Mouse (Mus musculus) kidney, embryonic 15.5 days (tissue): Measurements from ENCODE around the gene Gadd45gip1. TPM values are rescaled to one million over a fixed set of nuclear protein-coding genes. Genes with fewer than 3 reads are reported as not detected.
A peak's percentile ranks its signal among the peaks of the same experiment; 100 is the strongest.

ENCODE experiments used
- ATAC-seq: fragments of 200-750 bp; cut with Nextera tagmentation; replicated peaks from 2 replicates; pipeline ENCODE4 v1.8.0; 2017; ENCODE audit warnings: moderate TSS enrichment; ENCODE audit not compliant: low FRiP score
- H3K27ac ChIP-seq: fragments of 300-500 bp; sonication (generic); 2 replicates; pipeline ENCODE4 v1.5.1; 2015; ENCODE audit warnings: mild to moderate bottlenecking, inconsistent platforms
- H3K27me3 ChIP-seq: fragments of 300-500 bp; sonication (generic); 2 replicates; pipeline ENCODE4 v1.6.1; 2015; ENCODE audit warnings: inconsistent platforms
- H3K36me3 ChIP-seq: fragments of 300-500 bp; sonication (generic); 2 replicates; pipeline ENCODE4 v1.6.1; 2015; ENCODE audit warnings: inconsistent platforms
- H3K4me1 ChIP-seq: fragments of 300-500 bp; sonication (generic); 2 replicates; pipeline ENCODE4 v1.6.1; 2015; ENCODE audit warnings: inconsistent platforms
- H3K4me2 ChIP-seq: fragments of 300-500 bp; sonication (generic); 2 replicates; pipeline ENCODE4 v1.6.1; 2015; ENCODE audit warnings: moderate library complexity, mild to moderate bottlenecking, inconsistent platforms
- H3K4me3 ChIP-seq: fragments of 300-500 bp; sonication (generic); replicated peaks from 2 replicates; pipeline ENCODE4 v1.5.1; 2015; ENCODE audit warnings: mild to moderate bottlenecking, inconsistent platforms
- H3K9ac ChIP-seq: fragments of 300-500 bp; sonication (generic); 2 replicates; pipeline ENCODE4 v1.6.1; 2015; ENCODE audit warnings: mild to moderate bottlenecking, inconsistent platforms
- H3K9me3 ChIP-seq: fragments of 300-500 bp; sonication (generic); replicated peaks from 2 replicates; pipeline ENCODE4 v1.6.1; 2016; ENCODE audit warnings: inconsistent platforms
- WGBS: fragments of 180-500 bp; shearing (Covaris S2); methylation state at CpG from one replicate; pipeline ENCODE4 v1.1.7; 2015; ENCODE audit warnings: mixed read lengths; 5-methylcytosine and 5-hydroxymethylcytosine counted together
- polyA plus RNA-seq: library from polyadenylated mRNA; unstranded; fragments of >200 nt; fragmentation: Nextera tagmentation; extraction: Ambion mirVana; gene quantifications from 2 replicates; pipeline ENCODE4 v1.2.1, GENCODE M21; 2015

Gene Gadd45gip1
- polyA plus RNA-seq, 1 experiment from 2014 or later: 52.6 TPM

DNA sequence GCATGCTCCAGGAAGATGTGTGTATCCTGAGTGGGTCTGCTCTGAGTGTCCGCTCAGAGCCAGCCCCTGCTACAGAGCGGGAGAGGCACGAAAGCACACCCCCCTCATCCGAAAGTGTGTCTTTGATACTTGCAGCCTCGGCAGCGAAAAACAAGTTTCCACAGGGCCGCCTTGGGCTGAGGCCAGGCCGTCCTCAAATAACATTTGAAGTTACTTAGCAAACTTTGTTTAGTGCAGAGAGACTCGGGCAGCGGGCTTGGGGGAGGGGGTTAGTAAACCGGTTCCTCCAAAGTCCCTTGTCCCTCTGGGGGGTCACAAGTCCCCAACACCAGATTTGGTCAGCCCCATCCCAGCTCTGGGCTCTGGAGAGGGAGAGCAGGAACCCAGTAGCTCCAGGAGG lies 42.4 kb upstream of the Gadd45gip1 start:
- no peak overlapping the region for H3K9ac ChIP-seq
- no peak overlapping the region for H3K27ac ChIP-seq
- no peak overlapping the region for H3K4me3 ChIP-seq
- no peak overlapping the region for H3K4me2 ChIP-seq
- peaks cover 40% of the 10 kb centered on the region for H3K4me1 ChIP-seq
- WGBS: 12% methylated on average over 11 of the region's 11 CpGs
- H3K36me3 ChIP-seq: no peaks in the 10 kb centered on the region
- no peak for ATAC-seq
- peaks cover 99% of the 10 kb centered on the region for H3K27me3 ChIP-seq
- H3K9me3 ChIP-seq: no peaks in the 10 kb centered on the region

DNA sequence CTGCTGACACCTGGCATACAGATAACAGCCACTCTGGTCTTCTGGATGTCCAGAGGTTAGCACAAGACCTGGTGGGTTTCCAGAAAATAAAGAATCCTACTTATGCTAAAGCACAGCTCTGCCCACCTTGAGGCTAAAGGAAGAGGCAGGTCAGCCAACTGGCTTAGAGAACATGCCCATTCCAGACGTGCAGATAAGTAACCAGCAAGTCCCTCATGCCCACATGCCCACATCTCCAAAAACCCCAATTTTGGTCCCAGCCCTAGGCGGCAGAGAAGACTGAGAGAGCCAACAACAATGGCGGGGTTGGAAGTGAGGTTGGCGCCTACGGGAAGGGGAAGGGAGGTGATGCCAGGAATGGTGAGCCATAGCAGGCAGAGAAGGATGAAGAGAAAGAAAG lies 42.0 kb upstream of the Gadd45gip1 start:
- no peak overlapping the region for H3K9ac ChIP-seq
- 52% methylated on average over 5 of the region's 5 CpGs for WGBS
- H3K4me3 ChIP-seq: no peak overlapping the region

DNA sequence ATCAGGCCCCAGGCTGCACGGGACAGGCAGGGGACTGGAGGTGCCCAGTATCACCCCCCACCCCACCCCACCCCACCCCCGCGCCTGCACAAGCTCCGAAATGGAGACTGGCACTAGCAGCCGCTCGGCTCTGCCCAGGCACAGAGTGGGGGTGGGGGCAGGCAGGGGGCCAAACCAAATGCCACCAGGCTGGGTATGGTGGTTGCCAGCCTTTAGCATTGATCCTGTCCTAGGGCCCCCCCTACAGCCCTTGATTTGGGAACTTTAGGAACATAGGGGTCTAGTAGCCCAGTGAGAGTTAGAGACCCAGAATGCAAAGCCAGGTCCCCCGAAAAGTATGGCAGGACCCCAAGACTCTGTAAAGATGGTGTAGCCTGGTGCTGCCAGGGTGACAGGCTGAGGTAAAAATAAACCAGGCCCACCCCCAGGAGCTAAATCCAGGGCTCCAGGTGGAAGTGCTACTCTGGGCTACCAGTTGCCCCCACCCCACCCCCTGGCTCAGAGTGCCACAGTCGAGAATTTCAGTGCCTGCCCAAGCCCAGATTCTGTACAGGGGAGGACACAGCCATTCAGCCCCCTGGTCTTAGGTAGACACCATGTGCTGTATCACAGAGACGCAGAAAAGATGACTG lies 41.4 kb upstream of the Gadd45gip1 start:
- Histone ChIP-seq H3K4me1 (peaks cover 40% of the 10 kb centered on the region), H3K9me3 (no peaks in the 10 kb centered on the region), H3K4me3 (no peak overlapping the region), H3K4me2 (no peak overlapping the region), H3K36me3 (no peaks in the 10 kb centered on the region), H3K9ac (no peak overlapping the region), H3K27me3 (peaks cover 99% of the 10 kb centered on the region), H3K27ac (no peak overlapping the region)
- ATAC-seq: no peak
- 79% methylated on average over 9 of the region's 9 CpGs for WGBS

More for the DNA sequence above, 42.0 kb upstream of the Gadd45gip1 start:
- no peak overlapping the region for H3K27ac ChIP-seq
- no peak for ATAC-seq
- H3K9me3 ChIP-seq: no peaks in the 10 kb centered on the region
- peaks cover 41% of the 10 kb centered on the region for H3K4me1 ChIP-seq
- peaks cover 99% of the 10 kb centered on the region for H3K27me3 ChIP-seq
- H3K36me3 ChIP-seq: no peaks in the 10 kb centered on the region
- no peak overlapping the region for H3K4me2 ChIP-seq

DNA sequence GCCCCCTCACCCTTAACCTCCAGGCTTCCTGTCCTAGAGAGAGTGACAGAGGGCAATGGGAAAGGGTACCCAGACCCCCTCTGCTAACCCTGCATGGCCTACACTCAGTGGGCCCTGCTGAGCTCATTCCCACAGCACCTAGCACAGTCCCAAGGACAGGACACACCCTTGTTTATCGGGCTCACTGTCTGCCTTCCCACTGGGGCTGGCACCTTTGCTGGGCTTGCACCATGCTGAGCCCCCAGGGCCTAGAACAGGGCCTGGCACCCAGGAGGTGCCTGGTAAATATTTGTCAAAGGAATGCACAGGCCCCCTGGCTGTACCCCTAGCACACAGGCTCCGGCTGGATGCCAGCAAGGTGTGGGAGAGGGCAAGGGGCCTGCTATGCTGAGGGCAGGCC lies 40.8 kb upstream of the Gadd45gip1 start:
- no peaks in the 10 kb centered on the region for H3K36me3 ChIP-seq
- H3K27ac ChIP-seq: no peak overlapping the region
- H3K4me2 ChIP-seq: no peak overlapping the region
- WGBS: 53% methylated on average over 2 of the region's 2 CpGs
- H3K27me3 ChIP-seq: peaks cover 99% of the 10 kb centered on the region
- no peak overlapping the region for H3K4me3 ChIP-seq
- no peak for ATAC-seq
- no peak overlapping the region for H3K9ac ChIP-seq
- no peaks in the 10 kb centered on the region for H3K9me3 ChIP-seq
- H3K4me1 ChIP-seq: peaks cover 36% of the 10 kb centered on the region

DNA sequence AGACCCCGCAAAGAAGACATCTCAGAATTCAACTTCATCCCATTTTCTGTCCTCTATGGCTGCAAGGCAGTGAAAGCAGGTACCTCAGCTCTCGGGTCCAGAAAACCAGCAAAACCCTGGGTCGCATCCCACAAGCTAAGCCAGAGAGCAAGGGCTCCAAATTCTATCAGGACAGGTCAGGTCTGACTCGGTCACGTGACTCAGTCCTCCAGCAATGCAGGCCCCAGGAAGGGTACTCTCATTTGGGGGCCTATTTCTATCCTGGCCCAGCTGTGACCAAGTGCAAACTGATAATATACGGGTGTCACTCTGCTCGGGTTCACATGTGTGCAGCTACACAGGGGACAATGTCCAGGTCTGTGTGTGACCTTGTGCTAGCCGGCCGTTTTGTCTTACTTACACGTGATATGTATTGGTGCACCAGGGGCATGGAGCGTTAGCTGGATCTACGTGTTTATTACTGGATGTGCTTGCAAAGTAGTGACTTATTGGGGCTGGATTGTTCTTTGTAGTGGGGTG lies 38.8 kb upstream of the Gadd45gip1 start:
- Histone ChIP-seq H3K4me1 (peaks cover 18% of the 10 kb centered on the region), H3K4me2 (no peak overlapping the region), H3K27ac (no peak overlapping the region), H3K9ac (no peak overlapping the region), H3K36me3 (no peaks in the 10 kb centered on the region), H3K27me3 (peaks cover 99% of the 10 kb centered on the region), H3K9me3 (no peaks in the 10 kb centered on the region), H3K4me3 (no peak overlapping the region)
- ATAC-seq: no peak
- WGBS: 79% methylated on average over 12 of the region's 12 CpGs

DNA sequence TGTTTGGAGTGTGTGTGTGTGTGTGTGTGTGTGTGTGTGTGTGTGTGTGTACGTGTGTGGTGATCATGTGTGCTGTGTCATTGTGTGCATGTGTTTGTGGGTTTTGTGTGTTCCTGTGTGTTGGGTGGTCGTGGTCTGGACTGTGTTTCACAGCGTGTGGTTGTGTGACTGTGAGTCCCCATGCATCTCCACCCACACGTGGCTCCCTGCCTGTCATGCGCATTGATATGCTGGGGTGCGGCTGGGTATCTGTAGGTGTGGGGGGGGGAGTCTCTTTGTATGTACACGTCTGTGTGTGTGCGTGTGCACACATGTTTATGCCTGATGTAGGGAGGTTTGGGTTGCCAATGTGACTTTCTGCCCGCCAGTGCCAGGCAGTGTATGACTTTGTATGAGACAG lies 38.2 kb upstream of the Gadd45gip1 start:
- no peak overlapping the region for H3K9ac ChIP-seq
- no peak overlapping the region for H3K4me2 ChIP-seq
- peaks cover 99% of the 10 kb centered on the region for H3K27me3 ChIP-seq
- no peak overlapping the region for H3K4me3 ChIP-seq
- no peaks in the 10 kb centered on the region for H3K9me3 ChIP-seq
- WGBS: 86% methylated on average over 9 of the region's 9 CpGs
- H3K4me1 ChIP-seq: peaks cover 23% of the 10 kb centered on the region
- H3K36me3 ChIP-seq: no peaks in the 10 kb centered on the region
- H3K27ac ChIP-seq: no peak overlapping the region
- ATAC-seq: no peak

DNA sequence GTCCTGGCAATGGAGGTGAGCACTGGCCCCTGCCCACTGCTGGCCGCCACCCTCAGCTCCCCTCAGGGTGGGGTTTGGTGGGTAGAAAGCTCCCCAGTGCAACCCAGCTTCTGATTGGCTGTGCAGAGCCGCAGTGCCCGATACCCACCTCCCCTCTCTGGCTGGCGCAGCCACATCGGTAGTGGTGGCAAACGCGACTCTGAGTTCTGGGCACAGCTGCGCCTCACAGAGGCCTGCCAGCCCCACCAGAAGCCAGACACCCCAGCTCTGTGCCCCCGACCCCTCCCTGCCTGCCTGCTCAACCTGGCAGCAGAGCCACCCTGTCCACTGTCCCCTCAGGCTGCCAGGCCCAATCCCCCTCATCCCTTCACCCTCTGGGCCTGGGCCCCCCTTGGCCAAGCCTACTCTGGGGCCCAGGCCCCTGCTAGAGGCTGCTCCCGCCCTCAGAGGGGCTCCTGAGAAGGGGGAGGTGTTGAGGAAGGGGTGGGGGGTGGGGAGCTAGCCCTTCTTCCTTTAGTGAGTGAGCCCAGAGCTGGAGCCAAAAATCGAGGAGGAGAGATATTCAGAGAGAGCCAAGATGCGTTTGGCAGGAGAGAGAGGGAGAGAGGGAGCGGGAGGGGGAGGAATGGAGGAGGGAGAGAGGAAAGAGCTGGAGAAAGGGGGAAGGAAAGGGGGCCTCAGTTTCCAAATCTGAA lies 37.4 kb upstream of the Gadd45gip1 start:
- Histone ChIP-seq H3K4me3 (no peak overlapping the region), H3K4me1 (peaks cover 29% of the 10 kb centered on the region), H3K9ac (no peak overlapping the region), H3K9me3 (no peaks in the 10 kb centered on the region), H3K4me2 (peak overlapping the region; percentile 27; the same call in 1 of the 2 replicates), H3K27me3 (peaks cover 99% of the 10 kb centered on the region), H3K27ac (peak overlapping the region; percentile 41; the same call in 1 of the 2 replicates), H3K36me3 (no peaks in the 10 kb centered on the region)
- 62% methylated on average over 13 of the region's 13 CpGs for WGBS
- no peak; the same call in 1 of the 2 replicates for ATAC-seq

DNA sequence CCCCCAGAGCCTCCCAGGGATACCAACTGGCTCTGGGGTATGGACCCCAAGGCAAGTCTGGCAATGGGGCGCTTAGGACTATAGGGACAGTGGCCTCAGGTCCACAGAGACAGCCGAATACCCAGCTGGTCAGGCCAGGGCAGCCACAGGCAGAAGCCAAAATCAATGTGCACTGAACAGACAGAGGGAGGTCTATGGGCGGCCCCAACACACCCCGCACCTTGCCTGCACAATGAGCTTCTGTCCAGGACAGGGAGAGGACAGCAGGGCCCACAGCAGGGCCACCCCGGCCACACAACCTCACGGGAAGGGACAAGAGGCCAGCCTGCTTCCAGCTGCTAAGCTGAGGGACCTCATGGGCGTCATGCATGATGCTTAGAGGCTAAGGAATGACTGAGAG lies 36.8 kb upstream of the Gadd45gip1 start:
- H3K27ac ChIP-seq: 0 out of 2 replicates have a peak overlapping the region, but pooled peaks have one; percentile 7
- no peak for ATAC-seq
- H3K36me3 ChIP-seq: no peaks in the 10 kb centered on the region
- no peaks in the 10 kb centered on the region for H3K9me3 ChIP-seq
- H3K9ac ChIP-seq: no peak overlapping the region
- no peak overlapping the region for H3K4me2 ChIP-seq
- 50% methylated on average over 7 of the region's 7 CpGs for WGBS
- no peak overlapping the region for H3K4me3 ChIP-seq
- peaks cover 99% of the 10 kb centered on the region for H3K27me3 ChIP-seq
- H3K4me1 ChIP-seq: peaks cover 34% of the 10 kb centered on the region

DNA sequence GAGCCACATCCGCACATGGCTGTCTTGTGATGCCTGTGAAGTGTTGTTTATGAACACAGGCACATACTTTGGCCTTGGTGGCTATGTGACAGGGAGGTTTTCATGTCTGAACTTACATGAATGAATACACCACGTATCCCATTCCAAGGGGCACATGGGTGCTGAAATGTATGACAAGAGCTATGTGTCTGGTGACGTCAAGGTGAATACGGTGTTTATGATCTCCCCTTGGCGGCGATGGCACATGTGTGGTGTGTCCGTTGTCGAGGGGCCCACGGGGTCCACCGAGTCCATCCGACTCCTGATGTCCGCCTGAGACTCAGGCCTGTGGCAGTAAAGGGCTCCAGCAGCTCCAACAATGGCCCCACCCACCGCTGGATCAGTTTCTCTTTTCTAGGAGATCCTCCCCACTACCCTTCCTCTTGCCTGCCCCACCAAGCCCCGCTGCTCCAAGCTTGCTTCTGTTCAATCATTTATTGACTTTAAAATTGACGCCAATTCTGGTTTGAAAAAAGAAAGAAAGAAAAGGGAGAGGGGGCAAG lies 34.0 kb upstream of the Gadd45gip1 start:
- Histone ChIP-seq H3K9ac (no peak overlapping the region), H3K9me3 (no peaks in the 10 kb centered on the region), H3K4me2 (no peak overlapping the region), H3K27me3 (peaks cover 94% of the 10 kb centered on the region), H3K27ac (no peak overlapping the region), H3K4me3 (no peak overlapping the region), H3K36me3 (no peaks in the 10 kb centered on the region), H3K4me1 (peaks cover 39% of the 10 kb centered on the region)
- no peak for ATAC-seq
- 74% methylated on average over 15 of the region's 15 CpGs for WGBS

DNA sequence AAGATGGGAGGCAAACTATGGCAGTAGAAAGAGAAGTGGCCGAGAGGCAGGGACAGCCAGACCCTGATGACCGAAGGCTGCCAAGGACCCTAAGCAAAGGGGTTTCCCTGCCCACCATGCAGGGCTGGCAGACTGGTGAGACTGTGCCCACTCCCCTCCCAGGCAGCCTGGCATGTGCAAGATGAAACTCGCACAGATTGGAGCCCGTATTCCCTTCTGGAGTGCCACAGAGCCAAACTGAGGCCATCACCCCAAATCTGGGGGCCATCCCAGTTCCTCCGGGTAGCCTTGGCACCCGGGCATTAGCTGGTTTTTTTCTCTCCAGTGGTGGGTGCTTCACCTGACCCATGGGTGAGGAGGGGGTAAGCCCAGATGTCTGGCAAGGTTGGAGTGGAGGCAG lies 33.4 kb upstream of the Gadd45gip1 start:
- ATAC-seq: no peak
- Histone ChIP-seq H3K4me2 (peak overlapping the region; percentile 91), H3K9ac (no peak overlapping the region), H3K4me1 (peaks cover 39% of the 10 kb centered on the region), H3K9me3 (no peaks in the 10 kb centered on the region), H3K27me3 (peaks cover 94% of the 10 kb centered on the region), H3K4me3 (no peak overlapping the region), H3K36me3 (no peaks in the 10 kb centered on the region), H3K27ac (no peak overlapping the region)
- WGBS: 77% methylated on average over 6 of the region's 6 CpGs

DNA sequence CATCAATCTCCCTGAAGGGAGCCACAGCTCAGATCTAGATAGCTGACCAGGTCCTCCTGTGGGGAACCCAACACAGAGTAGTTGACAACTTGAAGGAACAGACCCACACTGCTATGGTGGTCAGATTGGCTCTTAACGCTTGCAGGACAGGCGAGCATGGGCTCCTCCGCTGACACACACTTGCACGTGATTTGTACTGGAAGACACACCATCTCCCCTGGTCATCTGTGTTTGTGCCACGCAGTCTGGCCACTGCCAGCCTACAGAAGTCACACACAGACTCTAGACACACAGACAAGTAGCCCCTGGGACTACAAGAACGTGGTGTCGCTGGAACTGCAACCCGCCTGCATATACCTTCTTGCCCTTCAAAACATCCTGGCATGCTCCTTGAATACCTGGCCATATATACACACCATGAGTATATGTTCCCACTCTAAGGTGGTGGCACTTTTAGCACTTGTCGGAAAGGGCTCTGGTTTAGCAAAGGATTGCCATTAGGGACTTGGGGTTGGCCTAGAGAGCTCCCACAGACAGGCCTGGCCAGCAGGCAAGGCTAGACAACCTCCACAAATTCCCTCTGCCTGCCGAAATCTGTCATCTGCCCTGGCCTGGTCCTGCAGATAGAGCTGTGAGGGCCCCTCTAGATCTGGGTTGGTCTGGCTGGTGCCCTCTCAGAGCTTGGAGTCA lies 32.7 kb upstream of the Gadd45gip1 start:
- peaks cover 94% of the 10 kb centered on the region for H3K27me3 ChIP-seq
- peak overlapping the region; percentile 91 for H3K4me2 ChIP-seq
- no peak overlapping the region for H3K27ac ChIP-seq
- peaks cover 42% of the 10 kb centered on the region for H3K4me1 ChIP-seq
- WGBS: 49% methylated on average over 10 of the region's 10 CpGs
- ATAC-seq: no peak
- no peaks in the 10 kb centered on the region for H3K9me3 ChIP-seq
- no peaks in the 10 kb centered on the region for H3K36me3 ChIP-seq
- peak overlapping the region; percentile 72 for H3K4me3 ChIP-seq
- peak overlapping the region; percentile 88 for H3K9ac ChIP-seq
